Mouse (Mus musculus) thymus, adult 2 months (tissue): Measurements from ENCODE around the gene Proser3.

Experiments
- CTCF ChIP-seq: fragments of 200-500 bp; IDR thresholded peaks from 2 replicates; pipeline ENCODE4 v1.5.1; 2012; ENCODE audit warnings: mild to moderate bottlenecking, control low read depth, low read length, moderate library complexity, borderline replicate concordance; ENCODE audit not compliant: control insufficient read depth, poor library complexity, insufficient read depth; ENCODE audit errors: extremely low read depth
- POLR2A ChIP-seq: fragments of 200-500 bp; IDR thresholded peaks from 2 replicates; pipeline ENCODE4 v1.6.1; 2012; ENCODE audit warnings: mild to moderate bottlenecking, low read length, control low read depth, moderate library complexity; ENCODE audit not compliant: control insufficient read depth, poor library complexity, insufficient read depth; ENCODE audit errors: extremely low read depth

DNA sequence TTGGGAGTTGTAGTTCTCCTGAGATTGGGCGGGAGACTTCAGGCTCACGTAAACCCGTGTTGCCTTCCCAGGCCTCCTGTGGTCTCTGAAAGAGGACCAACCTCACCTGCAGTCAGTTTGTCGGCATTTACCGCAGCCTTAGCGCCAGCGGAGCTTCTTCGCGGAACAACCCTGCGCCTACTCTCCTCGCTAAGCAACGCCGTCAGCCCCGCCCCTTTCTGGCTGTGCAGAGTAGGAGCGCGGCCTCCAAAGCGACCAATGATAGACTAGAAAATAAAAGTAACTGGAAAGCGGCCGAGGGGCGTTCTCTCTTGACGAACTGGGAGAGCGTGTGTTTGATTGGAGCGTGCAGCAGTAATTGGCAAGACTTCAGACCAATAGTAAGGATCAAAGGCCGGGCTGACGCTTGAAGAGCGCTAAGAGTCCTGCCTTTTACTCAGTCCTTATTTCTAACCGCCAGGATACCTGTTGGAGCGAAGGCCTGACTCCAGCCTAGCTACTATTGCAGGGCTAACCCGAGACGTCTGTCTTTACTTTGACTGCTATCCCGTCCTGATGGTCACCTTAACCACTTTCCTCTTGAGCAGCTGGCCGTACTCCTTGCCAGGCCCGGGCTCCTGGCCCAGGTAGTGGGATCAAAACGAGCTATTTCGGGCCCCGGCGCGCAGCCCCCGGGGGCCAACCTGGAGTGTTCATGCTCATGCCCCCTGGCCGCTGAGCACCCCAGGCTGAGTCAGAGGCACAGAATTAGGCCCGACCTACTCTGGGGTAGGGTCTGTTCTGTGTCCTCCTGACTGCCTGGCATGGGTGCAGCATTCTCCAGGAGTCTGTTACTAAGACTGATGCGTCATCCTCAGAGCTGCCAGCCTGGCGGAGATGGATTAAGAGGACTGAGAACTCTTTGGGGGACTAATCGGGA is at the start of gene Proser3, which contains the start of gene Hspb6:
- peak; percentile 71; the same call in 1 of the 2 replicates for TF ChIP-seq POLR2A
- TF ChIP-seq CTCF, result peak; percentile 48; the same call in 1 of the 2 replicates
